Mouse (Mus musculus): ENCODE results near the gene Pttg1ip. TPM values are rescaled to one million over a fixed set of nuclear protein-coding genes. Genes with fewer than 3 reads are reported as not detected.

The Pttg1ip gene
- polyA plus RNA-seq, 1 experiment, result 158 TPM

DNA sequence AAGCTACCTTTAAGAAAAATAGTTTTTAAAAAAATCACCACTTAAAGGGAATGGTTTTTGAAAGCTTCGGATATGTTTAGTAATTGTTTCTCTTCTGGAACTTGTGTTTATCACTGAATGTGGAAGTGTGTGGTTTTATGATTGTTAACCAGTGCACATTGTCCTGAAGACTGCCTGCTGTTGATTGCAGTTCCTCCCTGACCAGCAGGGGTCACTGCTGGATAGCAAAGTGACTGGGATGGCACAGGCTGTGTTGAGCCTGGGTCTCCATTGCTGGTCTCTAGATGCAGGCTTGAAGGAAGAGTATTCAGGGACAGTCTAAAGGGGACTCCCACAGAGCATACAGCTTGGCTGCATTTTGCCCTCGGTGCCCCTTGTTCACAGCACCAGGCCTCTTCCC, 46.0 kb downstream of the Pttg1ip start:
- 37% methylated on average over 2 of the region's 2 CpGs for WGBS
- DNase-seq (ENCODE audit: low read depth, low spot score), result no peak

DNA sequence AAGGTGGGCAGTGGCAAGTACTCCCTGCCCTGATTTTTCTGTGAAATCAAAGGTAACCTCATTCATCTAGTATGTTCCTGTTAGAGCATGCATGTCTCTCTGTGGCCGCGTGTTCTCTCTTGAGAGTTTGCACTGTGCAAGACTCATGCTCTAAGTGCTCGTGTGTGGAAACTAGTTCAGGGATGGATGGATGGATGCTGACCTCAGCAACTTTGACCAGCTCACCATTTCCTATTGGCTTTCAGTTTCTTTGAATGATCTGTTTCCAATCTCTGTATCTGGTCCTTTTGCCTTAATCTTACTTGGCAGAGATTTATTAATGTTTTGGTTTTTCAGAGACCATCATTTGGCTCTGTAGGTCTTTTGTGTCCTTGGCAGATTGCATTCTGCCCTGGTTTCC, 47.6 kb downstream of the Pttg1ip start:
- DNase-seq (ENCODE audit: low read depth, low spot score), result no peak
- WGBS, result 66% methylated on average over 3 of the region's 3 CpGs

DNA sequence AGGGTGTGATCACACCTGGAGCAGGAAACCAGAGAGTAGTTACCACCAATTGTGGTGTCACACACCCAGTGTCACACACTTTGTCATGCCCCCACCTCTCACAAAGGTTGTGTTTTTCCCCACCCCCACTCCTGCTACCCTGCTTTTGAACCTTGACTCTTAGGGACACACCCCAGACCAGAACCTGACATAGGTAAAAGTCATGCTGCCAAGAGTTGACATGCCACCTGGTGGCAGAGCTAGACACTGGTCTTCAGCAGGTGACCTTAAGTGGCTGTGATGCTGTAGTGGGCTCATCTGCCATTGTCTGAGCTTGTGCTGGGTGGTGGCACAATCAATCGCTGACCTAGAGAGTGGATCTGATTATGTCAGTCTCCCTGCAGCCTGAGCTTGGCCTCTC, 48.5 kb downstream of the Pttg1ip start:
- 89% methylated on average over 1 of the region's 1 CpGs for WGBS
- no peak for DNase-seq (ENCODE audit: low read depth, low spot score)

DNA sequence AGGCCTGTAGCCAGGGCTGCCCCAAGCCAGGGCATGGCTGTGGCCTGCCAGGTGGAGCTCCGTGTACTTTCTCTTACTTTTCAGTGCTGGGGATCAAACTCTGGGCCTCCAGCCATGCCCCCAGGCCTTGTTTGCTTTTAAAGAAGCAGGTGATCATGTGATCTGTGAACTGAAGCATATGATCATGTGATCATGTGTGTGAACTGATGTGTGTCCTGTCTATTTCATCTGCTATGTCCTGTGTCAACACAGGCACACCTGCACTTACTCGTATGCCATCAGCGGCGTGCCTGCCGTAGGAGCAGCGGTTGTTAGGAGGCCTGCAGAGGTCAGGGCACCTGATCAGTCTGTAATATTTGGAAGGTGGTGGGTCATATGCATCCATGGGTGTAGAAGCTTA, 52.5 kb downstream of the Pttg1ip start:
- DNase-seq (ENCODE audit: low read depth, low spot score), result no peak
- WGBS, result 48% methylated on average over 6 of the region's 6 CpGs

DNA sequence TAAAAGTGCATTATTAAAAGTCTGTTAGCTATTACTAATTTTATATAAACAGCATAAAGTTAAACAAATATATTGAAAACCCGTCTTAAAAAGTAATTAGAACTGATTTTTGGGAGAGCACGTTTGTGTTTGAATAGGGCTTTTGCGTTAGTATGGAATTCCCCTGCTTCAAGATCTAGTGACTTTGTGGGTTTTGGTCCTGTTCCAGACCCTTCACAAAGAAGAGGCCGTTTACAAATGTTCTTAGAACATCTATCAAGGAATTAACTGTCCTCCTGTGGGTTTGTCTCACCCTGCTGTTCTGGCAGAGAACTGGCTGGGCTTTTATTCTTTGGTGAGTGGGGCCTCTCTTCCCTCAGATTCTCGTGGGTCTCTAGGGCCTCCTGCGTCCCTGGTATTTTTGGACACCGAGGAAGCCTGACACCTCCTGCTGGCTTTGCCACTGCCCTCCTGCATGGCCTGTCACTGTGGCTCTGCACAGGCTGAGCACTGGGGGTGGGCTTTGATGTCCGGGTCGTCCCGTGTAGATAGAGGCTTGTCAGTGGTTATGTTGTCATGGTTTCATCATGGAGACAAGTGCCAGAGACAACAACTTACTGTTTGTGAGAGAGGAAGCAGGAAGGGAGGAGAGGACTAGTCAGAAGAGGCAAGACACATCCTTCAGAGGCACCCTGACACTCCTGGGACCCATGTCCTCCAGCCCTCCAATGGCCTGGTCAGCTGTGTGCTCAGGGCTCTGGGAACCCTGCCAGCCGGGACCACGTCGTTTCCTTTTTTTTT, 53.1 kb downstream of the Pttg1ip start:
- WGBS, result 55% methylated on average over 13 of the region's 13 CpGs
- no peak for DNase-seq (ENCODE audit: low read depth, low spot score)

DNA sequence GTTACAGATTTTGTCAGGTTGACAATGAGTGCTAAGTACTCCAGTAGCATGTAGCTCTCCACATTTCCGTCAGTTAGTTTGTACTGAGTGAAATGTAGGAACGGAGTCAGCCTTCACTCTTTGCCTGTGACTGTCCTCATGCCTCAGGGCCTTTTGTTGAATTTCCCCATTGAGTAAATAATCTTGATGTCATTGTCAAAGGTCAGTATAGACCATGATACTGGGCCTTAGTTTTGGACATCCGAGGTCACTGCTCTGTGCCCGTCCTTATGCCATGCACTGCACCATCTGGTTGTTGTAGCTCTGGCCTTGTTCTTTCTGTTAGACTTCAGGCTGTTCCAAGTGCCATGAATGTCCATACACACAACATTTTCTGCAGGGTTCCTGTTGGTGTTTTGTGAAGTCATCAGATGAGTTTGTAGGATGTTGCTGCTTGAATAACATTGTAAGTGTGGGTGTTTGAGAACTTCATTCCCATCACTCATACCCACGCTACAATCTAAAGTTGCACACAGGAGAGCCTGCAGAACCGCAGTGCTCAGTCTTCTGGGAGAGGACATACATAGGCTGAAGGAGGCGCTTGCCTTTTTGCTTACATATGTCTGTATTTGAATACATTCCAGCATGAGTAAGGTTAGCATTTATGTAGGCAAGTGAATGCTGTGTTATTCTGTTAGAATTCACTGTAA, 54.9 kb downstream of the Pttg1ip start:
- 90% methylated on average over 7 of the region's 7 CpGs for WGBS
- DNase-seq (ENCODE audit: low read depth, low spot score), result no peak

DNA sequence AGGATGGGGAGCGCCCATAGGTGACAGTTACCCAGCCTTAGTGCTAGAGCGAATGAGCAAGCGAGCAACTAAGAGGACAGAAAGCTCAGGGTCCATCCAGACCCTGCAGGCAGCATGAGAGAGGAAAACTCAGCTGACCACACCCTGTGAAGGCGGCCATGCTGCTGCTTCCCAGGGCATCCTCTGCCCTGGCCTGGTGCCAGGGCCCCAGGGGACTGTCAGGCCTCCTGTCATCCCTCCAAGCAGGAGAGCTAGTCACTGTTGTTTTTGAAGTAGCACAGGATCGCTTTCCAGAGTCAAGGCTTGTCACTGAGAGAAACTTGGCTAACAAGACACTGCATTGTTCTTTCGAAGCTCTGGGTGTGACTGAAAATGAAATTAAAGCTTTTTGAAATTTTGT, 57.4 kb downstream of the Pttg1ip start:
- DNase-seq (ENCODE audit: low read depth, low spot score), result no peak
- 79% methylated on average over 6 of the region's 6 CpGs for WGBS

DNA sequence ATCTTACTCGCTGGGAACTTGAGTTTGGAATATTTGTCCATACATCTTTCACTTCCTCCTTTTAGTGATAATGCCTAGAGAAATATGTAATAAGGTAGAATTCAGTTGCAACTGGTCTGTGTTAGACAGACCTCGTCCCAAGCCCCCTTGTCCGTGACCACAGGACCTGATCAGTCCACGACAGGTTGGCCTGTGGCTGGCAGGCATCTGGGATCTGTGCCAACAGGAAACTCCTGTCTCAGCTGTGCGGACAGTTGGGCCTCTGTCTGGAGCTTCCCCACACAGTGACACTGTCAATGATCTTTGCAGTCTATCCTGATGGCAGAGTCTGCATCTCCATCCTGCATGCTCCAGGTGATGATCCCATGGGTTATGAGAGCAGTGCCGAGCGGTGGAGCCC, 61.6 kb downstream of the Pttg1ip start:
- no peak for DNase-seq (ENCODE audit: low read depth, low spot score)
- 44% methylated on average over 7 of the region's 7 CpGs for WGBS

DNA sequence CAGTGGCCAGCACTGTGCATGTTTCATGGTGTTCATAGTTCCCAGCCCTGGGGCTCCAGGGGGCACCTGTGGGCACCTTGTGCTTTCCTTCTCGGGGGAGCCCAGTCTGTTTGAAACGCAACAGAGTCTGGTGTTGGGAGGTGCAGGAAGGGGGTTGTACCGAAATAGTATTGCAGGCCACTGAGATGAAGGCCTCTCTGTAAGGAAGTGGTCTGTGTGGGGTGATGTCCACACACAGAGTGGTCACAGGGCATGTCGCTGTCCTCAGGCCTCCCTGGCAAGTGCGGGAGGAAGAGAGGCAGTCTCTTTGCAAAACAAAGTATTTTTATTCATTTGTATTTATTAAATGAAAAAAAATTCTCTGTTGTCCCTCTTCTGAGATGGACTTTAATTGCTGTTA, 64.1 kb downstream of the Pttg1ip start:
- 88% methylated on average over 5 of the region's 5 CpGs for WGBS
- DNase-seq (ENCODE audit: low read depth, low spot score), result no peak

DNA sequence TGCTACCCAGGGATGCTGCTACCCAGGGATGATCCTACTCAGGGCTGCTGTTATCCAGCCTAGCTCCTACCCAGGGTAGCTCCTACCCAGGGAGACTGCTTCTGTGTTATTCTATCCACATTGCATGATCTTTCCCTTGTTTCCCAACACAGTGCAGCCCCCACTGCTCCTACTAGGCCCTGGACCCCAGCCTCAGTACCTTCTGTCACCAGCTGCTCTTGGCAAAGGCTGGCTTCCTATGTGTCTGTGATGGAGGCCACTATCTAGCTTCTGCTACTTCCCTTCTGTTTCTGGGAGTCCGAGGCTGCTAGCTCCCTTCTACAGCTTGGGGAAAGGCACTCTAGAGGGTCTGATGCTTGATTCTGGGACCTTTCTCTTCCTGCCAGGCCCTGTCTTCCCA, 65.9 kb downstream of the Pttg1ip start:
- DNase-seq (ENCODE audit: low read depth, low spot score), result no peak
- WGBS, result 64% methylated on average over 1 of the region's 1 CpGs

DNA sequence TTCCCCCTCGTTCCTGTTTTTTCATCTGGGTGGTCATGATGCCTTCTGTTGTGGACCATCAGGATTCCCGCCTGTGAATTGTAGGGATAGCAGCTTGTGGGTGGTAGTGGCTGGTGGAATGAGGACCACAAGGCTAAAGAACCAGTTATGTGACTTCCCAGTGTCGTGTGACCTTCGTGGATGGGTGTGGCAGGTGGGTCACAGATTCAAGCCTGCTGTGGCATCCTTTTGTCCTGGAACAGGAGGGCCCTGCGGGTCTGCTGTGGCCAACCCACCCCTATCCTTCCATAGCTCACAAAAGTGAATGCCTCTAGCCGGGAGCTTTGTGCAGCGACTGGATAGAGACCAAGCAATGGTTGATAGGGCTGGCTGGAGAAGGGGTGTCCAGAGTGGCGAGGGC, 66.4 kb downstream of the Pttg1ip start:
- DNase-seq (ENCODE audit: low read depth, low spot score), result no peak
- WGBS, result 78% methylated on average over 8 of the region's 8 CpGs

Other genes starting within 250 kb of the Pttg1ip start
- gene Adarb1, start 163.4 kb upstream of the Pttg1ip start, polyA plus RNA-seq (2012; rRNA removed), result 0.63 and 1.2 TPM in 2 replicates
- gene Fam207a, start 65.9 kb upstream of the Pttg1ip start, polyA plus RNA-seq (2012; rRNA removed), result 31.2 and 32.0 TPM in 2 replicates
- gene Itgb2, start 51.5 kb upstream of the Pttg1ip start, polyA plus RNA-seq (2012; rRNA removed), result 19.2 and 25.3 TPM in 2 replicates
- gene Sumo3, start 24.4 kb downstream of the Pttg1ip start, polyA plus RNA-seq (2012; rRNA removed), result 293 and 338 TPM in 2 replicates
- not detected in 2 replicates for gene Gm49325, start 24.5 kb downstream of the Pttg1ip start, polyA plus RNA-seq (2012; rRNA removed)
- gene Ube2g2, start 40.6 kb downstream of the Pttg1ip start, polyA plus RNA-seq (2012; rRNA removed), result 27.7 and 31.4 TPM in 2 replicates
- 0.52 and 0.94 TPM in 2 replicates for gene Tspear, start 104.8 kb downstream of the Pttg1ip start, polyA plus RNA-seq (2012; rRNA removed)
- not detected in 2 replicates for gene Gm19402, start 109.0 kb downstream of the Pttg1ip start, polyA plus RNA-seq (2012; rRNA removed)
- gene Gm9508, start 115.5 kb downstream of the Pttg1ip start, polyA plus RNA-seq (2012; rRNA removed), result not detected in 2 replicates
- not detected in 2 replicates for gene Gm10272, start 124.9 kb downstream of the Pttg1ip start, polyA plus RNA-seq (2012; rRNA removed)
- gene Gm10024, start 129.7 kb downstream of the Pttg1ip start, polyA plus RNA-seq (2012; rRNA removed), result not detected in 2 replicates
- gene Gm10142, start 134.1 kb downstream of the Pttg1ip start, polyA plus RNA-seq (2012; rRNA removed), result not detected in 2 replicates
- not detected in 2 replicates for gene Krtap12-1, start 138.9 kb downstream of the Pttg1ip start, polyA plus RNA-seq (2012; rRNA removed)
- gene Gm10100, start 144.8 kb downstream of the Pttg1ip start, polyA plus RNA-seq (2012; rRNA removed), result not detected in 2 replicates
- not detected in 2 replicates for gene Gm18596, start 160.9 kb downstream of the Pttg1ip start, polyA plus RNA-seq (2012; rRNA removed)
- not detected in 2 replicates for gene Gm9736, start 169.6 kb downstream of the Pttg1ip start, polyA plus RNA-seq (2012; rRNA removed)
- not detected in 2 replicates for gene Gm3233, start 178.0 kb downstream of the Pttg1ip start, polyA plus RNA-seq (2012; rRNA removed)
- gene Gm3238, start 189.6 kb downstream of the Pttg1ip start, polyA plus RNA-seq (2012; rRNA removed), result not detected in 2 replicates
- gene Gm7138, start 195.2 kb downstream of the Pttg1ip start, polyA plus RNA-seq (2012; rRNA removed), result not detected in 2 replicates
- not detected in 2 replicates for gene Gm3250, start 200.8 kb downstream of the Pttg1ip start, polyA plus RNA-seq (2012; rRNA removed)
- not detected in 2 replicates for gene Gm7137, start 206.5 kb downstream of the Pttg1ip start, polyA plus RNA-seq (2012; rRNA removed)
- not detected in 2 replicates for gene Gm9639, start 213.4 kb downstream of the Pttg1ip start, polyA plus RNA-seq (2012; rRNA removed)
- gene Gm19668, start 217.4 kb downstream of the Pttg1ip start, polyA plus RNA-seq (2012; rRNA removed), result not detected in 2 replicates
- not detected in 2 replicates for gene Gm9507, start 230.1 kb downstream of the Pttg1ip start, polyA plus RNA-seq (2012; rRNA removed)
- not detected in 2 replicates for gene Gm2696, start 233.0 kb downstream of the Pttg1ip start, polyA plus RNA-seq (2012; rRNA removed)
- gene Krtap10-4, start 245.4 kb downstream of the Pttg1ip start, polyA plus RNA-seq (2012; rRNA removed), result not detected in 2 replicates

Measured in large intestine, adult 2 months (tissue).